Mouse (Mus musculus) heart, postnatal 0 days (tissue): ENCODE measurements around the gene Gm20721. TPM values are rescaled to one million over a fixed set of nuclear protein-coding genes. Genes with fewer than 3 reads are reported as not detected.

Experiments
- ATAC-seq: fragments of 200-750 bp; cut with Nextera tagmentation; 2 replicates; pipeline ENCODE4 v1.8.0; 2017; ENCODE audit warnings: low read depth, moderate number of reproducible peaks, moderate library complexity; ENCODE audit not compliant: insufficient read depth
- DNase-seq: peaks from one replicate; pipeline ENCODE4 v3.0.0-alpha.2; 2016; ENCODE audit warnings: low spot score
- H3K27ac ChIP-seq: fragments of 300-500 bp; sonication (generic); 2 replicates; pipeline ENCODE4 v1.5.1; 2014; ENCODE audit warnings: low read depth, mild to moderate bottlenecking
- H3K27me3 ChIP-seq: fragments of 300-500 bp; sonication (generic); 2 replicates; pipeline ENCODE4 v1.6.1; 2014; ENCODE audit warnings: low read length, mixed read lengths; ENCODE audit not compliant: control insufficient read depth, insufficient read depth
- H3K36me3 ChIP-seq: fragments of 300-500 bp; sonication (generic); replicated peaks from 2 replicates; pipeline ENCODE4 v1.6.1; 2014; ENCODE audit warnings: low read length, mixed read lengths; ENCODE audit not compliant: control insufficient read depth, insufficient read depth
- H3K4me1 ChIP-seq: fragments of 300-500 bp; sonication (generic); 2 replicates; pipeline ENCODE4 v1.6.1; 2014; ENCODE audit warnings: antibody characterized with exemption; ENCODE audit not compliant: control insufficient read depth, insufficient read depth
- H3K4me2 ChIP-seq: fragments of 300-500 bp; sonication (generic); 2 replicates; pipeline ENCODE4 v1.6.1; 2014; ENCODE audit warnings: low read depth, mild to moderate bottlenecking, low read length, moderate library complexity
- H3K4me3 ChIP-seq: fragments of 300-500 bp; sonication (generic); 2 replicates; pipeline ENCODE4 v1.5.1; 2014; ENCODE audit warnings: low read depth, low read length
- H3K9ac ChIP-seq: fragments of 300-500 bp; sonication (generic); replicated peaks from 2 replicates; pipeline ENCODE4 v1.6.1; 2014; ENCODE audit warnings: low read depth, low read length, mixed read lengths
- H3K9me3 ChIP-seq: fragments of 300-500 bp; sonication (generic); replicated peaks from 2 replicates; pipeline ENCODE4 v1.6.1; 2016; ENCODE audit warnings: low read length; ENCODE audit not compliant: control insufficient read depth
- CTCF ChIP-seq: IDR thresholded peaks from 2 replicates; pipeline ENCODE4 v1.5.1; 2016; ENCODE audit warnings: antibody characterized with exemption, control low read depth, low read depth
- EP300 ChIP-seq: IDR thresholded peaks from 2 replicates; pipeline ENCODE4 v1.6.1; 2016; ENCODE audit warnings: antibody characterized with exemption, low read depth
- WGBS: fragments of 180-500 bp; shearing (Covaris S2); extraction: QIAGEN DNeasy Blood & Tissue Kit; methylation state at CpG from one replicate; pipeline ENCODE4 v1.1.7; 2014; 5-methylcytosine and 5-hydroxymethylcytosine counted together
- polyA plus RNA-seq: library from polyadenylated mRNA; unstranded; fragments of >200 nt; fragmentation: Nextera tagmentation; extraction: Ambion mirVana; gene quantifications from 2 replicates; pipeline ENCODE4 v1.2.1, GENCODE M21; 2015
- total RNA-seq: library from RNA; depleted of rRNA; stranded (reverse); fragments of >200 nt; gene quantifications from 2 replicates; pipeline ENCODE4 v1.2.3, GENCODE M21; 2014; ENCODE audit warnings: low replicate concordance

Gene Gm20721
- total and polyA plus RNA-seq, 2 experiments from 2014 or later: 11.3 TPM; not detected in 1

DNA sequence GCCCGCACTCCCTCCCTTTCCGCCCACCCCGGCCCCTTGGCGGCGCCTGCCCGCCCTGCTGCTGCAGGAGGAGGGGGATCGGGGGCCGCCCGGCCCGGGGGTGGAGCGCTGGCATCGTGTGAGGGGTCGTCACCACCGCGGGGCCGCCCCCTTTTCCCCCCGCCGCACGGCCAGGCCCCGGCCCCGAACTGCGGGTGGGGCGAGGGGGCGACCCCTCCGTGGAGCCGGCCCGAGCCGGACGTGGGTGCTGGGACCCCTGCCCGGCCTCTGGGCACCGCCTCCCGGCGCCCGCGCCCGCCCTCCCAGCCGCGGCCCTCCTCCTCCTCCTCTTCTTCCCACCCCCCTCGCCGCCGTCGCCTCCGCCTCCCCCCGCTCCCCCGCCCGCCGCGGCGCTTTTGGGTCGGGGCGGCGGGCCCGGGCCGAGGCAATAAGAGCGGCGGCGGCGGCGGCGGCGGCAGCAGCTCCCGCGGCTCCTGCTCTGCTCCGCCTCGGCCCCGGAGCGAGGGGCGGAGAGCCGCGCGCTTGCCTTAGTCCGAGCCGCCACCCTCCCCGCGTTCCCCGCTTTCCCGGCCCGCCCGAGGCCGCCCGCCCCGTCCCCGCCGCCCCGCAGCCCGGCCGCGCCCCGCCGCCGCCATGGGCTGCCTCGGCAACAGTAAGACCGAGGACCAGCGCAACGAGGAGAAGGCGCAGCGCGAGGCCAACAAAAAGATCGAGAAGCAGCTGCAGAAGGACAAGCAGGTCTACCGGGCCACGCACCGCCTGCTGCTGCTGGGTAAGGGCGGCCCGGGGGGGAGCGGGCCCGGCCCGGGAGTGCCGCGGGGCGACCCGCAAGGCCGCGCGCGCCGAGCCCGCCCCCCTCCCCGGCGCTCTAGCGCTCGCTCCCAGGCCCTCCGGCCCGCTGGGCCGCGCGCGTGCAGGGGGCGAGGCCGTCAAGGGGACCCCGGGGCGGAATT lies 16.6 kb downstream of the Gm20721 start:
- ATAC-seq: peak; percentile 73
- Histone ChIP-seq H3K9me3 (no peaks in the 10 kb centered on the region), H3K27ac (peak overlapping the region; percentile 100), H3K27me3 (no peaks in the 10 kb centered on the region), H3K36me3 (no peaks in the 10 kb centered on the region), H3K4me3 (peak overlapping the region; percentile 100), H3K4me2 (peak overlapping the region; percentile 78), H3K4me1 (peaks cover 29% of the 10 kb centered on the region), H3K9ac (peak overlapping the region; percentile 100)
- WGBS: under 1% methylated on average over 89 of the region's 131 CpGs
- peak; percentile 81 for DNase-seq
- TF ChIP-seq EP300: no peak
- 0 out of 2 replicates have a peak, but pooled peaks have one; percentile 39 for TF ChIP-seq CTCF

GRCm38 (mm10) chr2:174328926-174329662 lies 17.4 kb downstream of the Gm20721 start:
- TF ChIP-seq CTCF: no peak; the same call in 1 of the 2 replicates
- whole genome bisulfite sequencing: 43% methylated on average over 51 of the region's 58 CpGs
- H3K4me3 ChIP-seq: peak overlapping the region; percentile 100
- H3K9ac ChIP-seq: peak overlapping the region; percentile 100
- H3K36me3 ChIP-seq: no peaks in the 10 kb centered on the region
- peak overlapping the region; percentile 78 for H3K4me2 ChIP-seq
- ATAC-seq (no peak), DNase-seq (no peak)
- H3K27ac ChIP-seq: peak overlapping the region; percentile 100
- no peaks in the 10 kb centered on the region for H3K9me3 ChIP-seq
- H3K27me3 ChIP-seq: no peaks in the 10 kb centered on the region
- peaks cover 21% of the 10 kb centered on the region for H3K4me1 ChIP-seq

- ATAC-seq (no peak), DNase-seq (no peak)
- H3K9me3 ChIP-seq: no peaks in the 10 kb centered on the region
- H3K27me3 ChIP-seq: no peaks in the 10 kb centered on the region
- WGBS: 48% methylated on average over 46 of the region's 46 CpGs
- H3K36me3 ChIP-seq: no peaks in the 10 kb centered on the region
- H3K27ac ChIP-seq: peak overlapping the region; percentile 100
- TF ChIP-seq EP300 (no peak), CTCF (no peak)
- H3K4me2 ChIP-seq: peak overlapping the region; percentile 78
- H3K4me3 ChIP-seq: peak overlapping the region; percentile 100
- H3K4me1 ChIP-seq: peaks cover 14% of the 10 kb centered on the region
- peak overlapping the region; percentile 100 for H3K9ac ChIP-seq
Observed at GRCm38 (mm10) chr2:174328358-174328905, 18.1 kb downstream of the Gm20721 start.

- H3K27ac ChIP-seq: peak overlapping the region; percentile 67
- 50% methylated on average over 64 of the region's 64 CpGs for WGBS
Observed at GRCm38 (mm10) chr2:174327295-174327981, 19.1 kb downstream of the Gm20721 start.

DNA sequence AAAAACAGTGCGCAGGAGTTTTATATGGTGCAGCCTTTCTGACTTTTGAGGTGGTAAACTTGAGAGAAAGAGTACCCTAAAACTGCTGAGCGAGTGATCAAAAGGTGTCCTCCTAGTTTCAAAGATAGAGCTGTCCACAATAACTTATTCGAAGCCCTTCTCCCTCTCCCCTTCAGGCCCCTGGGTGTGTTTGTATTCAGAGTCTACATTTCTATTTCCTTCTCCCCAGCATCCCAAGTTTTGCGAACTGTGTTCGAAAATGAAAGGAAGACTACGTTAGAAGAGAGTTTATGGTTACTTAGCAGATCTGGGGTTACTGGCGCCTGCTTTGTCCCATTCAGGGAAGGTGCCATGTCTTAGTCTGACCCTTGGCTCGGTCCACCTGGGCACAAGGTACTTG lies 20.0 kb downstream of the Gm20721 start:
- DNase-seq (no peak), ATAC-seq (no peak)
- peak overlapping the region; percentile 100; the same call in 1 of the 2 replicates for H3K9ac ChIP-seq
- H3K36me3 ChIP-seq: no peaks in the 10 kb centered on the region
- no peaks in the 10 kb centered on the region for H3K9me3 ChIP-seq
- H3K27me3 ChIP-seq: no peaks in the 10 kb centered on the region
- H3K4me3 ChIP-seq: peak overlapping the region; percentile 100
- no peak for TF ChIP-seq CTCF
- no peak for TF ChIP-seq EP300
- peak overlapping the region; percentile 78 for H3K4me2 ChIP-seq
- H3K4me1 ChIP-seq: no peaks in the 10 kb centered on the region
- WGBS: 61% methylated on average over 8 of the region's 8 CpGs
- no peak overlapping the region for H3K27ac ChIP-seq

More at GRCm38 (mm10) chr2:174327295-174327981, 19.1 kb downstream of the Gm20721 start:
- peak overlapping the region; percentile 100 for H3K9ac ChIP-seq
- TF ChIP-seq CTCF (no peak), EP300 (no peak)
- peak; percentile 73 for DNase-seq
- H3K36me3 ChIP-seq: no peaks in the 10 kb centered on the region
- H3K4me3 ChIP-seq: peak overlapping the region; percentile 100
- H3K4me2 ChIP-seq: peak overlapping the region; percentile 78
- no peaks in the 10 kb centered on the region for H3K27me3 ChIP-seq
- peaks cover 5% of the 10 kb centered on the region for H3K4me1 ChIP-seq
- no peaks in the 10 kb centered on the region for H3K9me3 ChIP-seq
- ATAC-seq: peak; percentile 51
